Mouse (Mus musculus) kidney, adult 8-10 months (tissue): ENCODE data around the gene Tmem106c.

Source experiments
- DNase-seq, 2 experiments: peaks; one replicate each; pipeline ENCODE4 v3.0.0; 2022

Gene Tmem106c

DNA sequence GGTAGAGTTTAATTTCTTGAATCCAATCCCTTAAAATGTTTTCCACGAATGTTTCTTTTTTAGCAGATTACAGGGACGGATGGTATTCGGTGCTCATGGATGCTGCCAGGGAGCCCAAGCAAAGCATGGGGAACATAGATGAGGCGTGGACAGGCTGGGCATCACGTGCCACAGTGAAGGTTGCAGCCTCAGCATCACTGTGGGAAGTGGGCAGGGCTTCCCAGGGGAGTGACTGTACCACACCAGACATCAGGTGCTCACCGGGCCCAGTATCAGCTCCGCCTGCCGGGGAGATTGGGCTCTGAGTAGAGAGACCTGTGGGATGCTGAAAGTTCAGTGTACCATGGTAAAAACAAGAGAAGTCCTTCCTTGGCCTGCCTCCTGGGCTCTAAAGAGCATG lies 9.3 kb upstream of the Tmem106c start:
- no peak for DNase-seq

DNA sequence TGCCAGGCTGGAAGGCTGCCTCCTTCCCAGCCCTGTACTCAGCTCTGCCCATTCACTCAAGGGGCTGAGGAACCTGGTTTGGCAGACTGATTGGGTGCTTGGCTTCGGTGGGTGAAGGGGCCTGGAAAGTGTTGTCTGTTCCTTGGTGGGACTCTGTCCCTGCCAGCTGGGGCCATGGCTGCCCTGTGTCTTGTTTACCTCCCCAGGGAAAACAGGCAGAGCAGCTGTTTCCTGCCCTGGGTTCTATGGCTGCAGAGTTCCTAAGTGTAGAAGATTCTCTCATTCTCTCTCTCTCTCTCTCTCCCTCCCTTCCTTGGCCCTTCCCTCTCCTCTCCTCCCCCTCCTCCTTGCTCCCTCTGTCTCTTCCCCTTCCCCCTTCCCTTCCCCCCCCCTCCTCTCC lies 8.7 kb upstream of the Tmem106c start:
- DNase-seq = no peak

DNA sequence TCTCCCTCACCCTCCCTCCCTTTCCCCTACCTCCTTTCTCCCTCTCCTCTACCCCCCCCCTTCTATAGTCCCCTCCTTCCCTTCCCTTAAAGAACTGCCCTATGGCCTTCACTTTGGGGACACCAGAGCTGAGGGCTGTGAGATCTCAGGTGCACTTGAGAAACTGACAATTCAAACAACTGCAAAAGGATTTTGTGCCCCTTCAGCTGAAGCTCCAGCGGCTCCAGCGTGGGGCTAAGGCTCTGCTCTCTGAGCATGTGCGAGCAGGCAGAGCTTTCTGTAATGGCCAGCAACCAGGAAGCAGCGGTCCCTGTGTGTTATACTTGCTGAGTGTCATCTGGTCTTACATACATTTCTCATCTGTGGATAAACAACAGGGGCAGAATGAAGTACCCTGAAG lies 8.3 kb upstream of the Tmem106c start:
- no peak for DNase-seq

DNA sequence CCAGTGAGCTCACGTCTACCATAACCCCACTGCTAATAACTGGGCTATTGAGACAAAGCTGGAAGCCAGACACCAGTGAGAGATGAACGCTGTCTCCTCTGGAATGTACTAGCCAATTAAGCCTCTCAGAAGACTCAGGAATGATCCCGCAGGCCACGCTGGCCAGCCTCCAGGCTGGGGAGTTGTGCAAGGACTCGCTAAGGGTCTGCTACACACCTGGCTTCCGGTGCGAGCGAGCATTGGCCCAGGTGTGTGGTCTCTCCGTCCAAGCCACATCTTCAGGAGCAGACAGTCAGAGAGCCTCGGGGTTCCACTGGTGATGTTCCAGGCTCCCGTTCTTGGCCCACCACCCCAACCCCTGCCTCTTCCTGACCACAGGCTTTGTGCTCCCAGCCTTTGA lies 7.6 kb upstream of the Tmem106c start:
- no peak for DNase-seq

DNA sequence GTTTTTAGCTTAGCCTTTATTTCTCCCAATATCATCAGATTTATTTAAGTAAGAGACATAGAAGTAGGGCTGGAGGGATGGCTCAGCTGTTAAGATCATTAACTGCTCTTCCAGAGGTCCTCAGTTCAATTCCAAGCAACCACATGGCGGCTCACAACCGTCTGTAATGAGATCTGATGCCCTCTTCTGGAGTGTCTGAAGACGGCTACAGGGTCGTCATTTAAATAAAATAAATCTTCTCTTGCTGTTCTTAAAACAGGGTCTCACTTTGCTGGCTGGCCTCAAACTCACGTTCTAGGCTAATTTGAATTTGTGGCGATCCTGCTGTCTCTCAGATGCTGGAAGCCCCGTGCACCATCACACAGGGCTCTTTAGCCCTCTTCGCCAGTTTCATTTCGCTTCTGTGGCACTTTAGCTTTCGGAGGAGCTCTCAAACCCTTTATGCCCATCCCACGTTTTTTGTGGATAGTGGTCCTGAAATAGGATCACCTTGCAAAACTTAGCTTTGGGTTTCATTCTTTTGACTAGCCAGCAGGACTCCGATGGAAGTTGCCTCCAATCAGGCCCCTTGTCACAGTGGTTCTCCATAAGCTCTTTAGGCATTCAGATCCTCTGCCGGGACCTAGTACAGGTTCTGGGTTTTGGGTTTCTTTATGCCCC lies 541 bp upstream of the Tmem106c start:
- DNase-seq = no peak

DNA sequence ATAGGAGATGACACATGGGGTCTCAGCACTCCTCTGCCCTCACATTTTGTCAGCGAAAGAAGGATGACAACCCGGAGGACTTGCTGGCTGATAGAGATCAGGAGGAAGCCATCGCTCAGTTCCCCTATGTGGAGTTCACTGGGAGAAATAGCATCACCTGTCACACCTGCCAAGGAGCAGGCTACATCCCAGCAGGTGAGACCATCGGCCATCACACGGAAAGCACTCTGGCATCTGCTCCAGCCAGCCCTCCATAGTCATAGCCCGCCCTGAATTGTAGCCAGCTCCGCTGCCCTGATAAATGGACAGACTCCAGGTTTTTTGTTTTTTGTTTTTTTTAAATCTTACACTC lies 812 bp downstream of the Tmem106c start:
- no peak for DNase-seq

DNA sequence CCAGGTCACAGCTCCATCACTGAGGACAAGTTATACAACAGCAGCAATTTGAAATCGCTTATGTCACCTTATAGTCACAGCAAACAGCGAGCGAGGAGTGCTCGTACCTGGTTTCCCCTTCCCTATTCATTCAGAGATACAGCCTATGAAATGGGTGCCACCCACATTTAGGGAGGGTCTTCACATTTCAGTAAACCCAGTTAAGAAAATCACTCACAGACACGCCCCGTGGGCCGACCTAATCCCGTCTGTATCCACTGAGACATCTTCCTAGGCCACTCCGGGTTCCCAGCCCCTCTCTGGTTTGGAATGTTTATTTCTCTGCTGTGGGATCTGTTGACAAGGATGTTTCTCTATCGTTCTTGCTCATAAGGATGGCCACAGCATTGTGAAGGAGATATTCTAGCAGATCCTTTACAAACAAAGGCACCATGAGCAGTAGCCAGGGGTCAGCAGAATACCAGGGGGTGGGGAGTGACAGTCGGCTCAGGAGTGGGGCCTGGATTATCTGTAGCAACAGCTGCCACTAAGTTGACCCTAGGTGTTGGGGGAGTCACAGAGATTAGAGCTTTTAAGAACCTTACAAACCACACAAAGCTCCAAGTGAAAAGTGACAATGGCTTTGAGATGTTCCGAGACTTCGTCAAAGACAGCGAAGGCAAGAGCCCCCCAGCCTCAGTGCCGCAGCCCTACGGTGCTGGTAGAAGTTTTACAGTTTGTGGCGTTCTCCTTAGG lies 1.5 kb downstream of the Tmem106c start:
- DNase-seq = no peak

DNA sequence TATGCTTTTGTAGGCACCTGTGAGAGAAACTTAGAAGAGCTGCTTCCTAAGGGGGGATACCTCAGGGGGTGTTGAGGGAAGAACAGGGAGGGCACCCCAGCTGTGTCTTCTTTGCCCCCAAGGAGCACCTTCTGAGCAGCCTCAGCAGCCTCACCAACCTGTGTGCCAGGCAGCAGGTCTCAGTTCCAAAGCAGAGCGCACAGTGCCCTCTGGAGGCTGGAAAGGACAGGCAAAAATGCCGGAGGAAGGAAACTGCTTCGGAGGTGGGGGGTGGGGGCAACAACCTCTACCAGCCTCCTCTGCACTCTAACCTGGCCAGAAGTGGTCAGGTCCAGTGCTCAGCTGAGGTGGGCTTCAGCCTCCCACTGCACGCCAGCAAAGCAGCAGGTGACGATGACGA lies 6.3 kb downstream of the Tmem106c start:
- DNase-seq = peak; percentile 17 to 35

DNA sequence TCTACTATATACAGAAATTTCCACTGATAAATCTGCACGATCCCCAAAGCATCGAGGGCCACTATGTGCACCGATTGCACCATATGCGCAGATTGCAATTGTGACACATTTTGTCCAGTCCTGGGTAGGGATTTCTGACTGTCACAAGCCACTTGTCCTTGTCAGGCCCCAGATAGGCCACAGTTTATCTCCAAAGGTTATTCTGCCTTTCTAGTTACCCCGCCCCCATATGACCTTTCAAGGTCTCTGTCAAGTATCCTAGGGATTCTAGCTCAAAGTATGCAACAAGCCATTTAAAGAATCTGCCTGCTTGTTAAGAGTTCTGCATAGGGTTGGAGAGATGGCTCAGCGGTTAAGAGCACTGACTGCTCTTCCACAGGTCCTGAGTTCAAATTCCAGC lies 8.6 kb downstream of the Tmem106c start:
- DNase-seq = no peak

DNA sequence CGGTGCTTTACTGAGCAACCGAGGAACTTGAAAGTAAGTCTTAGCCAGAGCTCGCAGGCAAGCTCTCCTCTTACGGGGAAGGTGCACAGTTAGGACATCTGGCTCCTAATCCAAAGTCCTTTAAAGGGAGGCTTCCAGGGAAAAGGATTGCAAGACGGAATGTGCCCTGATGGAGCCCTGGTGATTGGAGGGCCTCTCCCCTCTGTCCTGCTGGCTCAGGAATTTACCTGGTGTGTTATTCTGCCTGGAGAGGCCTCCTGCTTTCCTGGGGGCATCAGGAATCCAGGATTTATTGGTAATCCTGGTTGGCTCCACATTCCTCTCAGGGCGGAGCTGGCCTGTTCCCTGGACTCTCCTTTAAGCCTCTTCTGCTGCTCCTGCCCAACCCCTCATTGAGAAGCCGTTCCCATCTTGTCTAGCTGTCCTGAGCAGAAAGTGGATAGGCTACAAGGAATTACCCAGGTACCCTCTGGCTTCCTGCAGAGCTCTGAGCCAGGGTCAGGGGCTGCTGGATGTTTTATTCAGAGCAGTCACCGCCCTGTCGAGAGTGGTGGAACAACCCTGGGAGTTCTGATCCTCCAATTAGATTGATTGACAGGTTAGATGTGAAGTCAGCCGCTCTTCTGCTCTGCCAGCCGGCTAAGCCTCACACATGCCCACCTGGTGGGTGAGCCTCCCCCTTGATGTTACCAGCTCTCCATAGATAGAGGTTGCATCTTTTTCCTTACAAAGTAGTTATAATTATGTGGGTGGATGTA lies 9.4 kb downstream of the Tmem106c start:
- DNase-seq = no peak

DNA sequence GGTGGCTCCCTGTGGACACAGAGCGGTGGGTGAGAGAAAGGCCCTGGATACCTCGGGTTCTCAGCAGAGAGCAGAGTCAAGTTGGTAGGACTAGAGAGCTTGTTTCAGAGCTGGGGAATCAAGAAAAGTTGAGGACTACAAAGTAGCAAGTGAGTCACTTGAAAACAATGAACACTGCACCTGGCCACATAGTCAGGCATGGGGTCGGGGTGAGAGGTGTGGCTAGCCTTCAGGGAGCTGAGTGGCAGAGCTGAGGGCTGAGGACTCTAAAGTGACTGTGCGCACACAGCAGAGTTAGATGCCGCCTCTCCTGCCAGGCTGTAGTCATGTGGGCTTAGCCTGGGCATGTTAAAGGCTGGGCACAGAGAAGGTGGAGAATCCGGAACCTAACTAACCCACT lies 17.6 kb downstream of the Tmem106c start:
- DNase-seq = no peak

DNA sequence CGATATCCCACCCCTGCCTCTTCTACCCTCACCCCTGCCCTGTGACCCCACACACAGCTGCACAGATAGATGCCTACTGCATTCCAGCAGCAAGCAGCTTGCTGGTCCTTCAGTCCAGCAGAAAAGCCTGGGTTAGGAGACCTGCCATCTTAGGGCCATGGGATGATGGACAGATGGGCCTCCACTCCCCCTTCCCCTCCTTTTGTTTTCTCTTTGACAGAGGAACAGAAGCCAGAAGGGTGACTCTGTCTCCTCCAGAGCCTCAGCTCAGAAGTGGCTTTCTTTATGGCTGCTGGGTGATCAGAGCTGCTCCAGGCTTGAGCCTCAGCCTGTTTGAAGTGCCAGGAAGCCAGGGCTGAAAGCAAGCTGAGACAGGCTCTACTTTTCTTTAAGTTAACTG lies 25.5 kb downstream of the Tmem106c start:
- no peak for DNase-seq

DNA sequence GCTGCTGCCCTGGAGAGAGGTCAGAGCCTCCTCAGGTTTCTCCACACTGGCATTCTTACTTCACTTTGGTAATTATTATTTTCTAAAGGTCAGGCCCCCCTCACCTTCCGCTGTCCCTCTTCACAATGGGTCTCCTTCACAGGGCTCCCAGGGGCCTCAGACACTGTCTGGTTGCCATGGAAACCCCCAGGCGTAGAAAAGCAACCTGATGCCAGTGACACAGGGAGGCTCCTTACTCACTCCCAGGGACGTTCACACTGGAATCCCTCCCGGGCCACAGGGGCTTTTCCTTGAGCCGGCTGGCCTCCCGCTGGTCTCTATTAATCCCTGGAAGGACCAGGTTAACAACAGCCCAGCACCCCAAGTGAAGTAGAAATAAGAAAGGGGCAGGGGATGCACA lies 26.1 kb downstream of the Tmem106c start:
- DNase-seq = no peak

DNA sequence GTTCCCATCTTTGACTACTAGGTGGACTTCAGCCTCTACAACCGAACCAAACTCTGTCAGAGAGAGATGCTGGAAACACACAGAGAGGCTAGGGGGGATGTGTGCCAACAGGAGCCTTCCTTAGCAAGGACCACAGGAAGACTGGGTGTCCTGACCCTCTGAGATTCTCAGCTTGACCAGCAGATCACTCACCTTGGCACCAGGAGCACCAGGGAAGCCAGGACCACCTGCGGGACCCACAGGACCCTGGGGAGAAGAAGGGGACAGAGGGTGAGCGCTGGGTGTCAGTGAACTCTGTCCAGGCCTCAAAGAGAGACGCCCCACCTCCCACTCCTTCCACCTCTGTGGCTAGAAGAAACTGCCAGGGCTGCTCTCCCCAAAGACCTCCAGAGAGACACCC lies 26.7 kb downstream of the Tmem106c start:
- no peak for DNase-seq

DNA sequence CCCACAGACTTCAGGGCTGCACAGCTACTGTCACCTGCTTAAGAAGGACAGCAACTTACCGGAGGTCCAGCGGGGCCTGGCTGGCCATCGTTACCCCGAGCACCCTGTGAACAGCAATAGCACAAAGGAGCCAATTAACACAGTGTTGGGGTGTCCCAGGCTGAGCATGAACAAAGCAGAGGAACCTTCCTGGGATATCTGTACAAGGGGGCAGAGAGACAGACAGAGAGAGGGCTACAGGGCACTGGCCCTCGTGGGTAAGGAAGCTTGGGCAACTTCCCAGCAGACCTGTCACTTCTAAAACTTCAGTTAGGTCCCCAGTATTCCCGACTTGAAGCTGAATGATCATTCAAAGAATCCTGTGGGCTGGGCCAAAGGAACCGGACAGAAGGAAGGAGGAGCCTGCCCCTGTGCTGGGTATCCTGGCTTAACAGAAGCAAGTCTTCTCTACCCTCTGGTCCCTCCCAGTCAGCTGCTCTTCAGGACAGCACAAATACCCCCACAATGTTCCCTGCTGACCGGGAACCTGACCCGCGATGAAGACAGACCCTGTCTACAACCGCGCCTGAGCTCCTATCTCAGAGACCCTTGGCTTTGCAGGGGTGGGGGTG lies 27.4 kb downstream of the Tmem106c start:
- no peak for DNase-seq

DNA sequence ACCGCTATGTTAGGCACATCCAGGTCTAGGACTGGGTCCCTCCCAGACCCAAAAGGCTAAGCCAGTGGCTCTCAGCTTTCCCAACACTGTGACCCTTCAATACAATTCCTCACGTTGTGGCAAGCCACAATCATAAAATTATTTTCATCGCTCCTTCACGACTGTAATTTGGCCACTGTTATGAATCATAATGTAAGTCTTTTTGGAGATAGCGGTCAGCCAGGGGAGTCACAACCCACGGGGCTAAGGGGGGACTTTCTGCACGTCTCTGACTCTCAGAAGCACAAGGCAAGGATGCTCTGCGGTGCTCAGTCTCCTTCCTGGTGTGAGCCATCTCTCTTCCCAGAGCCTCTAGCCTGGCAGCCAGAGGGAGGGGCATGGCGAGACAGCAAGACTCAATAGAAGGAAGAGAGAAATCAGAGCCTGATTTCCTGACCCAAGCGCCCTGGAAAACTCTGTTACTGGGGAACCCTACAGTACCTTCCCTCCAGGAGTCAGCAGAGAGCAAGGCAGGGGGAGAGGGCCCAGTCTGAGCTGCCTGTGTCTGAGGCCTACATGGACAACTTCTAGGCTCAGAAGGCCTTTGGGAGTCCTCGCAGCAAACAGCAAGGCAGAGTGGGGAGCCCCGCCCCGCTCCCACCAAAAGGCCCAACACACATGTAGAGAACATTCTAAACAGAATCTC lies 28.2 kb downstream of the Tmem106c start:
- DNase-seq = no peak

DNA sequence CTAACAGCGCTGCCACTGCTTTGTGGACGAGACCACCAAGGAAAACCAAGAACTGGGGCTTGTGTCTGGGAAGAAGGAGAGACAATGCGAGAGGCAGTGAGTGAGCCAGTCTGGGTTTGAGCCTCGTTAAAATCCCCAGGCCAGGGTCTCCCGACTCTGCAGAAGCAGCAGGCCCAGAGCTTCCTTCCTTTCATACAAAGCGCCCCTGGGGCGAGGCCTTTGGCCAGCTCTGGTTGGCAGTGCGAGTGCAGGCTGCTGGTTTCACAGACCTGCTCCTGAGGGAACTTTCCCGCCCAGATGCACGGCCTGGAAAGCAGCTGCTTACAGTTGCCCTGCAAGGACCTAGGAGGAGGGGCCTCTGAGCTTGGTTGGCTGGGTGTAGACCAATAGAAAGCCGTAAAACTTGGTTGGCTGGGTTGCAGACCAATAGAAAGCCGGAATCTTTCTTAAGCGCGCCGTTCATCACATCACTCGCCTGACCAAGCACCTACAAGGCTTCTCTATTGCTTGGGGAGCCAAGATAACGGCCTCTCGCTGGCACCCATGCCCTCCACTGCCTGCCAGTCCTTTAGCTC lies 28.8 kb downstream of the Tmem106c start:
- peak; percentile 82 to 83 for DNase-seq

DNA sequence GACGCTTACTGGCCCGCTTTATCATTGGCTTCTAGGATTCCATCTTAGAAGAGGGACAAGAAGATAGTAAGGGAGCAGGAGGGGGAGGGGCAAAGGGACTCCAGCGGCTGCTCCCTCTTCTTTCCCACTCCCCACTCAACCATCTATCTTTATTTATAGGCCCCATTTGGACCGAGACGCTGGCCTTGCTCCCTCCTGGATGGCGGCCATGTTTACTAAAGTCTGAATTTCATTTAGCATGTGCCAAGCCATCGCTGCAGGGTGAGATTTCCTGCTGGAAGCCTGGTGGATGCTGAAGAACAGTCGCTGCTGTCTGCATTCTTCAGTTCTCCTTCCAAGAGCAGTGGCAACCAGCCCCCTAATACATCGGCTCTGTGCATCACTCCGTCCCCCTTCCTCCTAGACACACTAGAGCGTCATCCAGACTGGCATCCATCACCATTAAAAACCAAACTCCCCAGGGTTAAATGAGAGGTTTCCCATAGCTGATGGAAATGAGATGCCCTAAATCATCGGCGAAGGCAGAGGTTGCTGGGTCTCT lies 32.8 kb downstream of the Tmem106c start:
- DNase-seq = no peak

DNA sequence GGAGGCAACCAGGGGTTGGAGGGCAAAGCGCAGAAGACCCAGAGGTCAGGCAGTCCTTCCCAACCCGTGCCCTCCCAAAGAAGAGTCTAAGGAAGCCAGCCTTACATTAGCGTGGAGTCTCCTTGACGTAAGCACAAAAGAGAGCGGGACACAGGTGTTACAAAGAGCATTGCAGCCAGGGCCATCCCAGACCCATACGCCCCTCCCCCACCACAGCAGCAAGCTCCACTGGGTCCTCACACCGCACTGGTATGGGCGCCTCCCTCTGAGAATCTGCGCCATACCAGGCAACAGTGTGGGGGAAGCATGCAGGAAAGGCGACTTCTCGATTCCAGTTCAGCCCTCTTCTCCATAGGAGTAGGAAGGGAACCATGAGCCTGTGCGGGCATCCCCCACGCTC lies 35.5 kb downstream of the Tmem106c start:
- DNase-seq = no peak

DNA sequence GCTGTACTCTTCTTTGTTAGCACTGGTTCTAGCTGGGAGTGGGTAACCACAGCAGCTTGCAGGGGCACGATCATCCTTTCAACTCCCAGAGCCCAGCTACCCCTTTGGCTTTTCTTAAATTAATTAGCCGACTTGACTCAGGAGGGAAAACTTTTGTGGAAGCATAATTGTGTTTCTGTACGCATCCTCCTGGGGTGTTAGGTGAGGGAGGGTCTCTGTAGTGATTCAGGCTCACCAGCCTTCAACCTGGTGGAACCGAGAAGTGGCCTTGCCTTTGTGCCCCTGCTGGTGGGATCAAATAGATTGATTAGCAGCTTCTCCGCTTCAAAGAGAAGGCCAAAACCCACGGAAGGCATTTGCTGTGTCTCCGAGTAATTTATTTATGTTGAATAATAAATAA lies 36.0 kb downstream of the Tmem106c start:
- no peak for DNase-seq

DNA sequence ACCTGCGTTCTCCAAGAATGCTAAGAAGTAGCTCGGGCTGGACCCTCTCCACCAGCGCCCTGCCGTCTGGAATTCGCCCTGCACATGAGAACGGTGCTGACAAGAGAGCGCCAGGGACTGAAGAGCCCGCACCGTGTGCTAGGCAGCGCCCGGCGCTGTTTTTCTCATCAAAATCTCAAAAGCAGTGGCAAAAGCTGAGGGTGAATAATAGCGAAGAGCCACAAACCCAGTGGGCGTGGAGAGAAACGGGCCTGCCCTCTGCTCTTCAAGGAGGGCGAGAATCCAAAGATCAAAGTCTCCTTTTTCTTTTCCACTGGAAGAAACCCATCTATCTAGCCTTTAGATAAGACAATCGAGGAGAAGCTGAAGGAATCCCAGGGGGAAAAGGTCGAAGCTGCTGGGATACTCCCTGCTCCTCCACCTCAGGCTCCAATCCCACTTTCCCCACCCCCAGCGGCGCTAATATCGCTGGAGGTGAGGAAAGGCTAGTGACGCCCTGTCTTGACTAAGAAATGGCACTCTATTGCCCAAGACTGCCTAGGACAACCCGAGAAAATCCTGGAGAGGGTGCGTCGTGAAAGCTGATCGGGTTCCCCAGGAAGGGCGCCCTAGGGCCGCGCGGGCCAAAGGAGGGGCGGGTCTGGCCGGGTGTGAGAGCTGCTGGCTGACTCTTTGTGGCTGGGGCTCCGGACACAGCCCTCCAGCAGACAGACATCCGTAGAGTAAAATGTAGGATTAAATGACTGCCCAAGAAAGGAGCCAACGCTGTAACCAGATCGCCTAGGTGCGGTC lies 37.5 kb downstream of the Tmem106c start:
- peak; percentile 22 to 28 for DNase-seq
